Mouse (Mus musculus) cerebellum, adult 2 months (tissue): ENCODE results near the gene Polr3a.

Experiments used
- CTCF ChIP-seq: fragments of 200-500 bp; IDR thresholded peaks from 2 replicates; pipeline ENCODE4 v1.5.1; 2011; ENCODE audit warnings: low read depth, mild to moderate bottlenecking, control low read depth, low read length, moderate library complexity, borderline replicate concordance; ENCODE audit not compliant: insufficient read depth
- POLR2A ChIP-seq: fragments of 200-500 bp; IDR thresholded peaks from 2 replicates; pipeline ENCODE4 v1.6.1; 2011; ENCODE audit warnings: low read length, control low read depth, borderline replicate concordance; ENCODE audit not compliant: insufficient read depth

GRCm38 (mm10) chr14:24510218-24510617 lies 23.4 kb upstream of the Polr3a start:
- TF ChIP-seq POLR2A (no peak), CTCF (peak; percentile 34; the same call in 1 of the 2 replicates)
